Mouse (Mus musculus) embryo, embryonic 11.5 days (tissue): Measurements from ENCODE around the gene Man1a2.

Source experiments
- DNase-seq: peaks from one replicate; pipeline ENCODE4 v3.0.0-alpha.2; 2012; ENCODE audit warnings: low read depth, low spot score

Gene Man1a2

DNA sequence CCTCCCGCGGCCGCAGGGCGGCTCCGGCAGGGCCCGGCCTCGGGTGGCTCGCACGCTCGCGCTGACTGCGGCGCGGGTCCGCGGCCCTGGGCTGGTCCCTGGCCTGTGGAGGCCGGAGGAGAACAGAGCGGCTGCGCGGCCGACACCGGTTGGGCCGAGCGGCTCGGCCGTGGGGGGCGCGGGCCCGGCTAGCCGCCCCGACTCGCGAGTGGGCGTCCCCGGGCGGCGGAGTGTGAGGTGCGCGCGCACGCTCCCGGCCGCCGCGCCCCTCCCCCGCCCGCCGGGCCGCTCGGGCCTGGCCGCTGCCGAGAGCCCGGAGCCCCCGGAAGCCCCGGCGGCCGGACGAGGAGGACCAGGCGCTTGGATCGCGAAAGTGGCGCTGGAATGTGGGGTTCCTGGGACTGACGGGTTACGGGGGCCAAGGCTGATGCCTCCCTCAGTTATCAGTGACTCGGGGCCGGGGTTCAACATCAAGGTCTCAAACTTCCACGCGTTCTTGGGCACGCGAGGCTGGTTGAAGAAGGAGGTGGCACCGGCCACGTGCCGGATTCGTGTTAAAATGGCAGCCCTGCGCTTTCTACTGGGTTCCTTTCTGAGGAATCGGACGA is 564 bp upstream of the Man1a2 start:
- DNase-seq = peak; percentile 53

DNA sequence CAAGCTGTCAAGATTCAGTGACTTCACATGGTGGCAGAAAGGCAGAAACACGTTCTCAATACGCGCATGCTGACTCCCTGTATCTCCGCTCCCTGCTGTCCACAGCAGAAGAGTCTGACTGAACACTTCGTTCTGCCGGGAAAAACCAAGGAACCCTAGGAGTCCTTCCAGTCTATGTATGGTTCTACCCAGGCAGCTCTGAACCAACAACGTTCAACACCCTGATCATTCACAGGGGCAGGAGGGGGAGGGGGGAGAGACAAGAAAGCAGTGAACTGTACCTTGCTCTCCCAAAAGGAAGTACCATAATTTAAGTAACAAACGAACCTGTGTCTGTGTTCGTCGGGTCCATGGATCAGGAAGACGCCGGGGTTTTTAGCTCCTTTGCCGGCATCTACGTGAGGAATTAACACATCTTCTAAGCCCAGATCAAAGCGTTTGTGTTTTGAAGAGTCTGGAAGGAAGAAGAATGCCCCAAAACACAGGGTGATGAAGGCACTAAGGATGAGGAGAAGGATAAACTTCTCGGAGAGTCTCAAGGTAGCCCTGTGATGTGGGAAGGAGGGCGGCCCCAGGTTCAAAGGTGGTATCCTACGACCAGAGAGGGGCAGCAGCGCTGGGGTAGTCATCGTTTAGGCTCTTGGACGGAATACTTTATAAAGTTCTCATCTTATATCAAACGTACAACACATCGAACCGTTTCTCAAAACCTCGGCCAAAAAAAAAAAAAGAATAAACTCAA is 898 bp downstream of the Man1a2 start:
- no peak for DNase-seq

- no peak for DNase-seq
Measured at GRCm38 (mm10) chr3:100682841-100683240, 2.5 kb downstream of the Man1a2 start.

DNA sequence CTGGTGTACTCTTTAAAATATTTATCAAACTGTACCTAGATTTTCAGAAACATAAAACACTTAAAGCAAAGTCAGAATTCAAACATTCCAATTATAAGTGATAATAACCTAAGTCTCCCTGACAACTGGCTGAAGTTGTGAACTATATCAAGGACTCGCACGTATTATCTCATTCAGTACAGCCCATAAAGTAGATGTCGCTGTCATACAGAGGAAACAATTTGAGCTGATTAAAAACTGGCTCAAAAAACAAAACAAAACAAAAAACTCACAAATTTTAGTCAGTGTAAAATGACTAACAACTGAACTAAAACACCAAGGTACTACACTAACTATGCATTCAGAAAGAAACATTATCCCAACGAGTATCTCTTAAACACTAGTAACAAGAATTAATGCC is 3.0 kb downstream of the Man1a2 start:
- no peak for DNase-seq

GRCm38 (mm10) chr3:100681448-100682092 is 3.7 kb downstream of the Man1a2 start:
- peak; percentile 38 for DNase-seq

DNA sequence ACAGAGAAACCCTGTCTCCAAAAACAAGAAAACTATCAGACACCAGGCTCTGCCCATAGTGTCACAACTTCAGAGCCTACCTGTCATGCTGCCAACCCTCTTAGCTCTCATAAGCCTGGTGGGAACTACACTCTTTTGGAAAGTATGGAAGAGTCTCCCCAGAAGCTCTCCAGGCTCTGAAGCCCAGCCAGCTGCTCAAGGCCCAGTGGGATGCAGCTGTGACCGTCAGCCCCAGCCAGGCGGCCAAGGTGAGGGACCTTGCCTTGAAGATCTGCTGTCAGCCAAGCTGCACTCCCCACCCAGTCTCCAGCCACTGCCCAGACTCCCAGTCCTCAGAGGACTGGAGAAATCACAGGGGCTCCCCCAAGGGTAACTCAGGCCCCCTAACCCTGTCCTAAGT is 5.1 kb downstream of the Man1a2 start:
- DNase-seq = no peak

- DNase-seq = no peak
Measured at GRCm38 (mm10) chr3:100678951-100679570, 6.2 kb downstream of the Man1a2 start.

GRCm38 (mm10) chr3:100675146-100675545 is 10.2 kb downstream of the Man1a2 start:
- no peak for DNase-seq

GRCm38 (mm10) chr3:100670412-100670811 is 14.9 kb downstream of the Man1a2 start:
- no peak for DNase-seq

DNA sequence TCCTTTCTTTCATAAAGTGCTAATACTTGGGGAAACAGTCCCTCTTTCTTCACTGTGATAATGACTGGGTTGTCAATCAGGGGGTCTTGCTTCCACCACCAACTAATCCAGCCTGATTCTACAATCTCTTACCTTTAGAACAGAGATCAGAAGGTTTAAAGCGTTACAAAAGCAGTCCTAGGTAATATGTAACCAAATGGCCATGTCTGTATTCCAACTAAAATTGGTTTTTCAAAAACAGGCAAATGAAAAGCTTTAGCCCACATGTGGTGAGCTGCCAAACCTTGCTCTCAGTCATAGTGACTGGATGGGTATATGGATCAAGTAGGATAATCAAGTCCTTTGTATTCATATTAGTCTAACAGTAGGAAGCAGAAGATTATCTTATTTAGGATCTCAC is 32.0 kb downstream of the Man1a2 start:
- no peak for DNase-seq

- no peak for DNase-seq
Measured at GRCm38 (mm10) chr3:100641581-100641980, 43.7 kb downstream of the Man1a2 start.

DNA sequence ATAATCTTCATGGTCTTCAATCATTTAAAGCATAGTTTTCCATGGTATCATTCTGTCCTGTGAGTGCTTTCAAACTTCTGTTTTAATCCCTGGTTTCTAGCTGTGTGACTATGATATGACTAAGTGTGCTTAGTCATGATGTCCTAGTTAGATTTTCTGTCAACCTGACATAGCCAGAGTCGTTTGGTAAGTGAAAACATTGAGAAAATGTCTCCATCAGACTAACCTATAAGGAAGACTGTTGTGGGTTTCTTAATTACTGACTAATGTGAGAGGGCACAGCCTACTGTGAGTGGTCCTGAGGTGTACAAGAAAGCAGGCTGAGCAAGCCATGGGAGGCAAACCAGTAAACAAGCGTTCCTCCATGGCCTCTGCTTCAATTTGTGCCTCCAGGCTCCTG is 49.0 kb downstream of the Man1a2 start:
- DNase-seq = no peak

DNA sequence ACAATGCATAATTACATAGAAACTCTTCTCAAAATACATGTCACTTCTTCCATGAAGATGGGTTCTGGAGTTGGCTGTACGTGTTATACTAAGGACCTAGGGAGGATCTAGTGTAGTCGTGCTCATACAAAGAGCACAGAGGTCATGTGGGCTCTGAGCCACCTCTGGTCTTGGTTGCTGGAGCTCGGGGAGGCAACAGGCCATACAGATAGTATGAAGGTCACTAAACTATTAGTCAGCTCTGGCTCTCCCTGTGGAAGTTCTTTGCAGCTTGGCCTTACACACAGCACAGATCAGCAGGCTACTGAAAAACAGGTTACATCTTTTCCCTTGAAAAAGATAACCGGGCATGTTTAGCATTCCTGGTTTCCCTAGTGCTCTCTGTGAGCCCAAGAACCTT is 50.5 kb downstream of the Man1a2 start:
- DNase-seq = no peak

DNA sequence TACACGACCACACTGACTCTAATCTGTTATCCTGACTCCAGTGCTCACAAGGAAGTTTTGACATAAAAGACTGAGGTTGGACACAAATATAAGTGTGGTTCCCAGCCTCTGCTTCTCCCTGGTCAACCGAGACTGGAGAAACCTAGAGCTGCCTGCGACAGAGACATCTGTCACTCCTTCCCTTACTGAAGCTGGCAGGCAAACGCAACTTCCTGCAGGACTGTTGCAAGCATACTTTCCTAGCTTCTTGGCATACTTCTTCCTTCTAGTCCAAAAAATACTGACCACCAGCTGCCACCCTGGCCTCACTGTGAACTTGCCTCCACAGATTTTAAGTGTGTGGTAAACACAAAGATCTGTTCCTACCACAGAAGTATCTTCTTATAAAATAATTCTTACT is 66.8 kb downstream of the Man1a2 start:
- no peak for DNase-seq

DNA sequence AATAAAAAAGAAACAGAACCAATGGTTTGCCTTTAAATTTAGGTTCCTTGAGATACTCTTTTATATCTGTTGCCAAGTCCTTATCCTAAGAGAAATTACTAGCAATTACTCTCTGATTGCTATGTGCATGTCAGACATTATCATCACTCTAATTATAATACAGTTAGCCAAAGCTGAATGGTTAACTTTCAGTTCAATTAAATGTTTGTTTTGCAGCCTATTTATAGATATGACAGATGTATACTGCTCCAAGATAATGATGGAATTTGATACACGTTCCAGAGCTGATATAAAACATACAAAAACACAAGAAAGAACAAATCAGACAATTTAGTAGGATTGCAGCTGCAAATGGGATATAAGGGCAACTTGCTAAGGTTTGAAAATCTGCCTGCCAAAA is 74.4 kb downstream of the Man1a2 start:
- DNase-seq = no peak

DNA sequence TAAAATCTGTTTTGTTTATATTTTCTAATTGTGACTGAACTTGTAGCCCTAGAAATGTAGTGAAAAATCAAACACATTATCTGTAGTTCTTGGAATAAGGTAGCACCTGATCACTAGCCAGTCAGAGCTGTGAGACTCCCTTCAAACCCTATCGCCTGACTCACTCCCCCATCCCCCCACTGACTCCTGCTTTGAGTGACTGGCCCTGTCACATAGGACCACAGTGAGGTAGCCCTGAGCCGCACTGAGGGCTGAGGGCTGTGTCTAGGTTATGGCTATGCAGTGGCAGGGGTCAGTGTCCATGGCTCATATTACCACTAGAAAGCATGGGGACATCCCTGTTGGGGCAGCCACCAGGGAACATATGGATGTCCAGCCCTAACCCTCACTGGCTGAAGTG is 80.8 kb downstream of the Man1a2 start:
- no peak for DNase-seq

DNA sequence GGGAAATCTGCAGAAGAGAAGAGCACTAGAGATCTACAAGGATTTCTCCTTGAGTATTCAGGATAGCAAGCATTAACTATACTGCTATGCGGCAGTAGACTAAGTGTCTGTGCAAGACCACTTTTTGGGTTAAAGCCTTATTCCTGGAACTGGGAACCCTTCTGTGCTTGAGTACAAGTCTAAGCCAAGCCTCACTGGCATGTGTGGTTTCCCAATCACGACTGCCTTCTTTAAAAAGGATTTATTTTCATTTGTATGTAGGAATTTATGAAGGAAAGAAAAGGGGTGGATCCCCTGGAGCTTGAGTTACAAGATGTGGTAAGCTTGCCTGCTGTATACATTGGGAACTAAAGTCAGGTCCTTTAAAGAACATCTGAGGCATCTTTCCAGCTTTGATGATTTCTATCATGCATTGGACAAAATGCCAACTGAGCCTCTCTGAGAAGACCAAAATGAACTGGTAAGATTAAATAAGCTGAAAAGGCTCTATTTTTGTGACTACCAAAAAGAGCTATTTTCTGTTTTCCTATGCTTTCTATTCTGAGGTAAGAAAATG is 86.0 kb downstream of the Man1a2 start:
- DNase-seq = no peak

- DNase-seq = no peak
Measured at GRCm38 (mm10) chr3:100591053-100591452, 94.2 kb downstream of the Man1a2 start.

GRCm38 (mm10) chr3:100582721-100583355 is 102.5 kb downstream of the Man1a2 start:
- no peak for DNase-seq

- no peak for DNase-seq
Measured at GRCm38 (mm10) chr3:100572571-100573183, 112.6 kb downstream of the Man1a2 start.
